Mouse (Mus musculus) WW6 (cell line): ENCODE measurements around the gene Zfp954.
A peak's percentile ranks its signal among the peaks of the same experiment; 100 is the strongest.
"Not testable (repeated sequence)": the region's sequence is repeated elsewhere in the genome, so short reads cannot be mapped to it uniquely, and the experiment has no call there.

Experiments used
- DNase-seq: peaks from one replicate; pipeline ENCODE4 v3.0.0-alpha.2; 2013; ENCODE audit warnings: low read depth, low spot score

Zfp954 gene

DNA sequence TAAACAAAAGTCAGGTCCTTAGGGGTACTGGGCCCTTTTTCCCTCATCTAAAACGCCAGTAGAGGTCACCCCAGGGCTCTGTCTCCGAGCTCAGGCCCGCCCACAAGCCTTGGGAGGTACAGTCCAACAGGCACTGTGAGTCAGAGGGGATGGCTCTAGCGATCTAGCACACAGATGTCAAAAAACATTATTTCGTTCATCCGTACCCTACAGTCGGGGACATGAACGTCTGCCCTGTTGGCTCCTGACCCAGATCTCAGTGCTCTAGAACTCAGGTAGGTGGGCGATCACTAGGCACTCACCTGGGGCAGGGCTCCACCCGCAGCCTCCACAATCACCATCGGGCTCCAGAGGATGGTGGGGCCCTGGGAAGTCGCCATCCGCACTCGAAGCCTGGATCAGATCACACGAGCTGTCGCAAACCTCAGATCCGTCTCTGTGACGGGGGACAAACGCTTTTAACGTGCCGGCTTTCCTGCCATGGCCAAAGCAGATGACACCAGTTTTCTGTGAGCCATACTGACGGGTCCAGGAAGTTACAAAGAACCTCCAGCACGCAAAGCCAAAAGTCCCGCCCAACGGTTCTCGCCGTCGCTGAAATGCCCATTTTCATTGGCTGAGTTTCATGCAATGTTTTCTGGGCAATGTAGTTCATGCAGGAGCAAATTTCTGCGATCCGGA lies at the start of gene Zfp954:
Gene Zfp954 (minus strand): TSS at position 568 of the 681 bp plus-strand sequence.
- DNase-seq, result peak; percentile 75

GRCm38 (mm10) chr7:7145991-7146608 lies 24.8 kb upstream of the Zfp954 start:
- DNase-seq, result no peak

GRCm38 (mm10) chr7:7144215-7144614 lies 22.9 kb upstream of the Zfp954 start:
- DNase-seq, result no peak

DNA sequence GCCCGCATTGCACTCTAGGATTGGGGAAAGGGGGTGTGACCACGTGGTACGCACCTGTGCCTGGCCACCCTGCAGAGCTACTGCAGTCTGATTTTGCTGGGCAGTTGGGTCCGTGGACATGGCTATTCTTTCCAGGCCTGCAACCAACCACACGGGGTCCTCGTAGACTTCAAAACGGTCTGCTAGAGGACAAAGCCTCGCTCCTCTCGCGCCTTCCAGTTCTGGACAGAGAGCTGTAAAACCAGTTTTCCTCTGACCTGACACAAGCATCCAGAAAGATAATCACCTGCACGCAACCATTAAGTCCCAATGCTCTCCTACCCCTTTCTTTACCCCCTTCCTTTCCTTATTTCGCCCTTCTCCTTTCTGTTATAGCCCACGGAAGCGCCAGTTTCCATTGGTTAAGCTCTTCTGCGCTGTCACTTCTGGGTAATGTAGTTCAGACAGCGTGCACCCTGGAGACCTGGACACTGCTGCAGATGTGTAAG lies 15.1 kb upstream of the Zfp954 start, which contains the start of gene Zfp773:
Gene Zfp773 (minus strand): TSS at position 377 of the 488 bp plus-strand sequence.
- DNase-seq, result no peak

DNA sequence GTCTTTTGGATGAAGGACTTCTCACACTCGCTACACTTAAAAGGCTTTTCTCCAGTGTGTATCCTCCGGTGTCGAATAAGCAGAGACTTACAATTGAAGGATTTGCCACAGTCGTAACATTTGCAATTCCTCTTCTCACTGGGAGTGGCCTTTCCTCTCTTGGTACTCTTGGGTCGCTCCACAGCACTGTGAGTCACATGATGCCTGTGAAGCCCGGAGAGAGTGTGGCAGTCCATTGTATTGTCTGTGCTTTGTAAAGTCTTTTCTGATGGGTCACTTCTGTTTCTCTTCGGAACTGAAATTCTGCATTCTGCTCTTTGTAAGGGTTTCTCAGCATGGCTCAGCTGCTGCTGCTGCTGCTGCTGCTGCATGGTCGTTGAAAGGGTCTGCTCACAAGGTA lies 11.5 kb upstream of the Zfp954 start:
- no peak for DNase-seq

DNA sequence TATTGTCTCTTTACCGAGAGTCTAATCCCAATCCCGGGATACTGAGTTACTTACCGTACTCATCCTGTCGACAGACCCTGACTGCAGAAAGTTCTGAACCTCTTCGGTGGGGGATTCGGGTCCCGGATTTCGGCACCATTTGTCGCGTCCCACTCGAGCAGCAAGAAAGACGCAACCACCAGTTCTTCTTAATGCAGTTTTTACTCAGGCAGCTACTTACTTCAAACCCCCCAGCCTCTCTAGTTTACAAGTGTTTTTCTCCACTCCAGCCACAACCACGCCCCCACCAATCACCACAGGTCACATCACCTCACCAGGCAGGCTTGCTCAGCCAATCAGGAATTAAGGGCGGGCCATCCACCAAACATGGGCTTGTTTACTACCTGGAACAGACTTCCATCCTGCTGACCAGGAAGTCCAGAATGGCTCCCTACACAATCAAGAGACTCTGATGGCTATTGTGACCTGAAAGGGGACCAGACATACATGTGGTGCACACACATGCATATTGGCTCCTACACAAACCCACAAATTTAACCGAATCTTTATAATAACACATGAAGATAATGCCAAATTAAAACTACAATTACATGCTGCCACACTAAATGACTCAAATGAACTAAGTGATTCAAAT lies 9.3 kb upstream of the Zfp954 start:
- DNase-seq, result not testable (repeated sequence)

- no peak for DNase-seq
Measured at GRCm38 (mm10) chr7:7121602-7121980, 303 bp upstream of the Zfp954 start.

GRCm38 (mm10) chr7:7118441-7118840 lies 2.8 kb downstream of the Zfp954 start:
- no peak for DNase-seq

DNA sequence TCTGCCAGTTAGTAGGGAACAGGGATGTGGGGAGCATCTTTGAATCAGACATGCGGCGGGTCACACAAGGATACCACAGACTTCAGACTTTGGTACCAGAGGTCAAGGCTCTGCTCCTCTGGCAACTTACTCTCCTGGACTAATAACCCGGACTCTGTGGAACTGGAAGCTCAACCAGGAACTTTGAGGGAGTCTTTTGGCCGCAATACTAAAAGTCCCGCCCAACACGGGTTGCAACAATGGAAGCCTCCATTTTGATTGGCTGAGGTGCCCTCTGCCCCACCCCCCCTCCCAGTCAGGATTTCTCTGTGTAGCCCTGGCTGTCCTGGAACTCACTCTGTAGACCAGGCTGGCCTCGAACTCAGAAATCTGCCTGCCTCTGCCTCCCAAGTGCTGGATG lies 12.8 kb downstream of the Zfp954 start:
- peak; percentile 9 for DNase-seq
